Mouse (Mus musculus) G1E (cell line): ENCODE measurements at regions not wholly inside any gene's neighbourhood (a gene's known extent, or its start where the extent isn't known, plus 50 kb on each side); places are given as distances from the start of the nearest gene placed in this dataset.

Experiments used
- ATAC-seq: 2 replicates; pipeline ENCODE4 v1.8.0; 2016; ENCODE audit warnings: mild to moderate bottlenecking; ENCODE audit not compliant: insufficient number of reproducible peaks, poor library complexity, low FRiP score, severe bottlenecking; ENCODE audit errors: extremely low read depth
- DNase-seq: peaks from one replicate; pipeline ENCODE4 v3.0.0; 2012; ENCODE audit warnings: low spot score
- H3K27me3 ChIP-seq: 2 replicates; pipeline ENCODE4 v1.6.1; 2012; ENCODE audit warnings: mild to moderate bottlenecking, low read length, inconsistent platforms; ENCODE audit not compliant: insufficient read depth
- H3K36me3 ChIP-seq: replicated peaks from 2 replicates; pipeline ENCODE3; 2012; ENCODE audit warnings: mild to moderate bottlenecking, inconsistent platforms
- H3K4me1 ChIP-seq: 2 replicates; pipeline ENCODE4 v1.6.1; 2012; ENCODE audit warnings: low read depth, low read length, inconsistent platforms, mixed read lengths; ENCODE audit not compliant: insufficient read depth
- H3K4me3 ChIP-seq: 2 replicates; pipeline ENCODE4 v1.5.1; 2012; ENCODE audit warnings: low read depth, mild to moderate bottlenecking, inconsistent platforms, low read length, moderate library complexity, mixed read lengths
- H3K9me3 ChIP-seq: replicated peaks from 2 replicates; pipeline ENCODE4 v1.6.1; 2012; ENCODE audit warnings: inconsistent platforms
- CTCF ChIP-seq: IDR thresholded peaks from 2 replicates; pipeline ENCODE4 v1.5.1; 2012; ENCODE audit warnings: low read depth, low read length, inconsistent platforms, mixed read lengths
- GATA1 ChIP-seq: IDR thresholded peaks from 2 replicates; pipeline ENCODE4 v1.6.1; 2012; ENCODE audit warnings: borderline replicate concordance, low read length, inconsistent platforms, mixed read lengths
- GATA2 ChIP-seq: IDR thresholded peaks from 2 replicates; pipeline ENCODE4 v1.6.1; 2012; ENCODE audit warnings: low read depth, low read length, inconsistent platforms, borderline replicate concordance
- POLR2AphosphoS5 ChIP-seq: IDR thresholded peaks from 2 replicates; pipeline ENCODE4 v1.6.1; 2012; ENCODE audit warnings: low read depth, low read length, inconsistent platforms; ENCODE audit not compliant: insufficient replicate concordance
- TAL1 ChIP-seq: conservative IDR thresholded peaks from 2 replicates; pipeline ENCODE4 v1.6.1; 2012; ENCODE audit warnings: low read depth, low read length, inconsistent platforms, mixed read lengths

GRCm38 (mm10) chr1:51593621-51594441 is 115.6 kb upstream of the Nabp1 start:
- Histone ChIP-seq H3K4me3 (no peak overlapping the region), H3K9me3 (no peaks in the 10 kb centered on the region), H3K4me1 (peaks cover 8% of the 10 kb centered on the region), H3K36me3 (no peaks in the 10 kb centered on the region), H3K27me3 (peaks cover 7% of the 10 kb centered on the region; the same call in 1 of the 2 replicates)
- DNase-seq, result no peak
- ATAC-seq, result peak; percentile 71
- TF ChIP-seq POLR2AphosphoS5 (no peak), GATA2 (no peak), TAL1 (no peak), CTCF (no peak), GATA1 (no peak)

DNA sequence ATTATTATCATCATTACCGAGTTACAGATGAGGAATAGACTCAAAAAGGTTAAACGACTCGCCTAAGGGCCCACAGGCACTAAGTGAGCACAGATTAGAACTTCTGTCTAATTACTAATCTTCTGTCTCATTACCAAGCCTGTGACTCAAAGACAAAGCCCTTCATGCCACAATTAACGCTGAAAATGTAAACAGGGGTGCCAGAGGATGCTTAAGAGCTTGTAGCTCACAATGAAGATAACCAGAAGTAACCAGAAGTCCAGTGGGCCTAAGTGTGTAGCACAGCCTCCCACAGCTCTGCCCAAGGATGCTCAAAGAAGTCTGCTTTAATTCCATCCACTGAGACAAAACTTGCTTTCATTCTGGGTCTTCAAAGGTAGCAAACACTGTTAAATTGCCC is 113.7 kb upstream of the Nabp1 start:
- no peak for ATAC-seq

DNA sequence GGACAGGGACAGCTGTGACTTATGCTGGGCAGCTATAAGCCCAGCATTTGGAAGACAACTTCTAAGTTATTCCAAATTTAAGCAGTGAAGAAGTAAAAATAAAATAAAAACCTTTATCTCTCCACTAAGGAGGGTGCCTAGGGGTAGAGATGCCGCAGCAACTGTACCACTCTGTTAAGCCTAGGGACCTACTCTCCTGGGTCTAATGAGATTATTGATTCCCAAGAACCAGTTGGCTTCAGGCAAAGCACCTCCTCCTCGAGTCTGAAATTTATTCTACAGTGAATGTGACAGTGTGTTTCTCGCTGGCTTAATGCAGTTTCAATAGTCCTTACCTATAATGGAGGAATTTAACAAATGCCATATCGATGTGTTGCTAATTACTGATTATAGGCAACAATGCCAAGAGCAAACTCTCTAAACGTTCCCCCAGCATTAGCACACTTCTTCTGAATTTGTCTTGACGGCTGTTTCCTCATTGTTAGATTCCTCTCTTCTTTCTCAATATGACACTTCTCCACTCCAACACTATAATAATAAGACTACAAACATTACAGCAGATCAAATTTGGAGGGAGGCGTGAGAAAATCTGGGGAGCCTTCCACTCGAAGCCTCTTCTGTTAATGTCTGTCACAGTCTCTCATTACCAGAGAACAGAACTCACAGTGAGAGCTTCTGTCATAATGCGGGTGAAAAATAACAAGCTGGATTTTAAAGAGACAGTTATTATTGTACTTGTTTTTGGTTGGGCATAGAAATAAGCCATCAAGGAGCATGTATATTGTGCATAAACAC is 112.6 kb upstream of the Nabp1 start:
- Histone ChIP-seq H3K27me3 (peaks cover 3% of the 10 kb centered on the region; the same call in 1 of the 2 replicates), H3K4me3 (no peak overlapping the region), H3K36me3 (no peaks in the 10 kb centered on the region), H3K4me1 (peaks cover 8% of the 10 kb centered on the region; the same call in 1 of the 2 replicates), H3K9me3 (no peaks in the 10 kb centered on the region)
- ATAC-seq (no peak), DNase-seq (no peak)
- TF ChIP-seq GATA1 (no peak), GATA2 (no peak), POLR2AphosphoS5 (no peak), CTCF (no peak), TAL1 (no peak)

More for the DNA sequence above, 113.7 kb upstream of the Nabp1 start:
- Histone ChIP-seq H3K36me3 (no peaks in the 10 kb centered on the region), H3K9me3 (no peaks in the 10 kb centered on the region), H3K4me3 (no peak overlapping the region), H3K4me1 (peaks cover 8% of the 10 kb centered on the region; the same call in 1 of the 2 replicates), H3K27me3 (peaks cover 3% of the 10 kb centered on the region; the same call in 1 of the 2 replicates)
- TF ChIP-seq TAL1, result no peak
- TF ChIP-seq CTCF, result no peak
- no peak for TF ChIP-seq POLR2AphosphoS5
- TF ChIP-seq GATA1, result no peak
- no peak for TF ChIP-seq GATA2
- no peak for DNase-seq

DNA sequence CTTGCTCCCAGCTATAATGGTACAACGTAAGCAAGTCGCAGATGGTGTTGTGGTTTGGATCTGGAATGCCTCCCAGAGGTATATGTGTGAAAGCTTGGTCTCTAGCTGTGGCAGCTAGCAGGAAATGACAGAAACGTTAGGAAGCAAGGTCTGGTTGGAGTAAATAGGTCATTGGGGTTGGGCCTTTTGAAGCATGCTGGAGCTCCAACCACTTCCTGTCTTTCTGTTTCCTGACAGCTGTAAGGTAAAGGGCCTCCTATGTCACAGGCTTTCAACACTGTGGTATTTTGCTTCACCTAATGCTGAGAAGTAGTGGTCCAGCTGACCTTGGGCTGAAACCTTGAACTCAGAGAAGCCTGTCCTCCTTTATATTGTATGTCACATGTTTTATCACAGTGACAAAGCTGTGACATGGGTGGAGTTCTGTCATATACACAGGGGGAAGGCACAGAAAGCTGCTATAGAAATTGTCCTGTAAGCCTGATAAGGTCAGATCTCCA is 106.8 kb upstream of the Nabp1 start:
- TF ChIP-seq GATA1, result no peak
- no peak for TF ChIP-seq CTCF
- no peak for TF ChIP-seq TAL1
- no peak for TF ChIP-seq GATA2
- no peak for TF ChIP-seq POLR2AphosphoS5
- ATAC-seq, result peak; percentile 38; the same call in 1 of the 2 replicates

GRCm38 (mm10) chr1:51583871-51584270 is 105.6 kb upstream of the Nabp1 start:
- H3K27me3 ChIP-seq, result peaks cover 11% of the 10 kb centered on the region
- no peak overlapping the region for H3K4me3 ChIP-seq
- H3K36me3 ChIP-seq, result no peaks in the 10 kb centered on the region
- 0 out of 2 replicates have a peak, but pooled peaks cover 4% of the 10 kb centered on the region for H3K4me1 ChIP-seq
- ATAC-seq (peak; percentile 45; the same call in 1 of the 2 replicates), DNase-seq (no peak)
- TF ChIP-seq GATA2 (no peak), GATA1 (no peak), POLR2AphosphoS5 (no peak), CTCF (no peak), TAL1 (no peak)
- H3K9me3 ChIP-seq, result no peaks in the 10 kb centered on the region

More for the DNA sequence above, 106.8 kb upstream of the Nabp1 start:
- 0 out of 2 replicates have a peak, but pooled peaks cover 4% of the 10 kb centered on the region for H3K4me1 ChIP-seq
- H3K9me3 ChIP-seq, result no peaks in the 10 kb centered on the region
- H3K4me3 ChIP-seq, result no peak overlapping the region
- no peak for DNase-seq
- H3K36me3 ChIP-seq, result no peaks in the 10 kb centered on the region
- H3K27me3 ChIP-seq, result peaks cover 11% of the 10 kb centered on the region
